Mouse (Mus musculus) CH12.LX (cell line): ENCODE results near the gene Ccnjl.

Source experiments
- CHD2 ChIP-seq: IDR thresholded peaks from 2 replicates; pipeline ENCODE4 v1.6.1; 2011; ENCODE audit warnings: low read length, improper control_type of control experiment
- CTCF ChIP-seq, 2 experiments: IDR thresholded peaks in 1 of 2; conservative IDR thresholded peaks in 1 of 2; 2 replicates each; pipeline ENCODE4 v1.5.1; 2011 to 2012; ENCODE audit warnings: low read depth in 2 of 2, low read length in 2 of 2, improper control_type of control experiment in 1 of 2, inconsistent platforms in 1 of 2, mild to moderate bottlenecking in 1 of 2, moderate library complexity in 1 of 2
- E2F4 ChIP-seq: IDR thresholded peaks from 2 replicates; pipeline ENCODE4 v1.6.1; 2011; ENCODE audit warnings: low read depth, low read length, improper control_type of control experiment; ENCODE audit not compliant: insufficient replicate concordance
- EP300 ChIP-seq: IDR thresholded peaks from 2 replicates; pipeline ENCODE4 v1.6.1; 2011; ENCODE audit warnings: low read length, improper control_type of control experiment
- MAX ChIP-seq: IDR thresholded peaks from 2 replicates; pipeline ENCODE4 v1.6.1; 2011; ENCODE audit warnings: low read length, improper control_type of control experiment
- POLR2A ChIP-seq: IDR thresholded peaks from 2 replicates; pipeline ENCODE4 v1.6.1; 2011; ENCODE audit warnings: low read depth, mild to moderate bottlenecking, improper control_type of control experiment, low read length

- TF ChIP-seq POLR2A = no peak
- no peak for TF ChIP-seq CTCF (conservative IDR thresholded peaks at IDR 0.05 in 1 of 2, IDR thresholded peaks at IDR 0.05 in 1 of 2; ENCODE audit: low read depth in 2 of 2, low read length in 2 of 2)
- no peak for TF ChIP-seq MAX
- no peak for TF ChIP-seq EP300
- TF ChIP-seq E2F4 = no peak
- TF ChIP-seq CHD2 = no peak
Observed at GRCm38 (mm10) chr11:43484057-43484456, 44.5 kb upstream of the Ccnjl start.
